Mouse (Mus musculus) lung, embryonic 16.5 days (tissue): ENCODE measurements around the gene Hpca. TPM values are rescaled to one million over a fixed set of nuclear protein-coding genes. Genes with fewer than 3 reads are reported as not detected.

Experiments
- ATAC-seq: fragments of 200-750 bp; cut with Nextera tagmentation; 2 replicates; pipeline ENCODE4 v1.8.0; 2017; ENCODE audit warnings: low read depth, mild to moderate bottlenecking, moderate library complexity
- H3K27ac ChIP-seq: fragments of 300-500 bp; sonication (generic); 2 replicates; pipeline ENCODE4 v1.5.1; 2014; ENCODE audit warnings: mild to moderate bottlenecking, control low read depth, low read length
- H3K27me3 ChIP-seq: fragments of 300-500 bp; sonication (generic); 2 replicates; pipeline ENCODE4 v1.6.1; 2014; ENCODE audit warnings: low read depth, low read length, mixed read lengths; ENCODE audit not compliant: control insufficient read depth, insufficient read depth
- H3K36me3 ChIP-seq: fragments of 300-500 bp; sonication (generic); 2 replicates; pipeline ENCODE4 v1.6.1; 2014; ENCODE audit warnings: low read length; ENCODE audit not compliant: control insufficient read depth, insufficient read depth
- H3K4me1 ChIP-seq: fragments of 300-500 bp; sonication (generic); replicated peaks from 2 replicates; pipeline ENCODE4 v1.6.1; 2014; ENCODE audit warnings: low read length, mixed read lengths; ENCODE audit not compliant: control insufficient read depth, insufficient read depth
- H3K4me2 ChIP-seq: fragments of 300-500 bp; sonication (generic); 2 replicates; pipeline ENCODE4 v1.6.1; 2014; ENCODE audit warnings: low read depth, low read length, control low read depth
- H3K4me3 ChIP-seq: fragments of 300-500 bp; sonication (generic); 2 replicates; pipeline ENCODE4 v1.5.1; 2014; ENCODE audit warnings: mild to moderate bottlenecking, low read length, control low read depth
- H3K9ac ChIP-seq: fragments of 300-500 bp; sonication (generic); 2 replicates; pipeline ENCODE4 v1.6.1; 2014; ENCODE audit warnings: low read length, control low read depth
- H3K9me3 ChIP-seq: fragments of 300-500 bp; sonication (generic); 2 replicates; pipeline ENCODE4 v1.6.1; 2016; ENCODE audit warnings: low read length; ENCODE audit not compliant: control insufficient read depth
- WGBS: fragments of 180-500 bp; shearing (Covaris S2); extraction: QIAGEN DNeasy Blood & Tissue Kit; methylation state at CpG from one replicate; pipeline ENCODE4 v1.1.7; 2014; 5-methylcytosine and 5-hydroxymethylcytosine counted together
- polyA plus RNA-seq: library from polyadenylated mRNA; unstranded; fragments of >200 nt; fragmentation: Nextera tagmentation; extraction: Ambion mirVana; gene quantifications from 2 replicates; pipeline ENCODE4 v1.2.1, GENCODE M21; 2015

Gene Hpca
- polyA plus RNA-seq, result 2.6 and 2.8 TPM in 2 replicates

DNA sequence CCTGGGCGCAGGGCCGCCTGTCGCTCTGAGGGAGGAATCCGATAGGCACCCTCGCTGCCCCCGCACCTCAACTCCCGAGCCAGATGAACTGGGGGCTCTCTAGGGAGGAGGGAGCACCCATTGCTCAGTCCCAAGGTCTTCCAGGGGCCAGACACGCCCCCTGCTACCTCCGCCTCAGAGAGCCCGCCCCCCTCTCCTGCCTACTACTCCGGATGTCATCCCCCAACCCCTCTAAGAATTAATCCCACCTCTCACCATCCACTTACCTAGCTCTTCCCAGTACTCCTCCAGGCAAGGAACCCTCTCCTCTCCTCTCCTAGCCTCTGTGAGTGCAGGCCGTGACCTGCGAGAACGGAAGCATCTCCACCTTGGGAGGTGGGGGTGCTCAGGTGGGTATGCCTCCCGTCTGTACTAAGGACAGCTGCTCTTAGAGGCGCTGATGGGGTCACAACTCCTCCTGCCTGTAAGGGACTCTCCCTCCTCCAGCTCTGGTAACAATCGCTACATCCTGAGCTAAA is at the start of gene Hpca:
Hpca (minus strand) TSS at position 468 of the 518 bp plus-strand sequence.
- H3K27me3 ChIP-seq, result peaks cover 36% of the 10 kb centered on the region
- no peak within 1 kb of the TSS for H3K9ac ChIP-seq
- H3K27ac ChIP-seq, result no peak within 1 kb of the TSS
- ATAC-seq, result no peak
- H3K4me1 ChIP-seq, result peaks cover 15% of the 10 kb centered on the region
- H3K4me3 ChIP-seq, result peak within 1 kb of the TSS; percentile 47
- 2% methylated on average over 17 of the region's 17 CpGs for WGBS
- H3K36me3 ChIP-seq, result no peaks in the 10 kb centered on the region
- H3K9me3 ChIP-seq, result no peaks in the 10 kb centered on the region
- H3K4me2 ChIP-seq, result peak within 1 kb of the TSS; percentile 91

DNA sequence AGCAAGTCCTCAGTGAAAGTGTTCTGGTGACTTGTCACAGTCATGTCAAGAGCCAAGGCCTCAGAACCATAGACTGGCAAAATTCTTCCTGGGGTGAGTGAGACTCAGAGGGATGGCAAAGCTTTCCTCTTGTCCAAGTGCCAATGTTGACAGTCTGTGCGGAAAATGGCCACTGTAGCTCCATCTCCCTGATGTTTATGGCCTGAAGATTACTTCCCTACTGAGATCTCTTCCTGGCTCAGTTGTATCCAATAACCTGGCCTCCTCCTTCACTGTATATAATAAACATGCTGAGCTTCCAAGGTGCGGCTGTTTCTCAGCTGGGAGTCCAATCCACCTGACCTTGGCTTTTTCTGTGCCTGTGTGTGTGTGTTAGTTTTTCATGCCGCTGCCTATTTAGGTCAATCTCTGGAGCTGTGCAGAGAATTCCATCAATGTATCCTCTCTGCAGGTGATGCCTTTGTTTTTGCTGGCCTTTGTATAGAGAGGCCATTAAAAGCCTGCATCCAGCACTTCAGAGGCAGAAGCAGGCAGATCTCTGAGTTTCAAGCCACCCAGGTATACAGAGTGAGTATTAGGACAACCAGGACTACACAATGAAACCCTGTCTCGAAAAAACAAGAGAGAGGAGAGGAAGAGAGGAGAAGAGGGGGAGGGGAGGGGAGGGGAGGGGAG is 39.9 kb upstream of the Hpca start:
- peaks cover 4% of the 10 kb centered on the region; the same call in 1 of the 2 replicates for H3K4me1 ChIP-seq
- H3K9ac ChIP-seq, result no peak overlapping the region
- peaks cover 10% of the 10 kb centered on the region for H3K36me3 ChIP-seq
- no peaks in the 10 kb centered on the region for H3K9me3 ChIP-seq
- WGBS, result 93% methylated on average over 4 of the region's 4 CpGs
- ATAC-seq, result no peak
- H3K27ac ChIP-seq, result no peak overlapping the region
- no peak overlapping the region for H3K4me2 ChIP-seq
- no peak overlapping the region for H3K4me3 ChIP-seq
- H3K27me3 ChIP-seq, result no peaks in the 10 kb centered on the region

GRCm38 (mm10) chr4:129161076-129161475 is 39.2 kb upstream of the Hpca start:
- no peak overlapping the region for H3K4me3 ChIP-seq
- peaks cover 10% of the 10 kb centered on the region for H3K36me3 ChIP-seq
- H3K4me1 ChIP-seq, result peaks cover 4% of the 10 kb centered on the region; the same call in 1 of the 2 replicates
- ATAC-seq, result no peak
- no peaks in the 10 kb centered on the region for H3K9me3 ChIP-seq
- no peak overlapping the region for H3K27ac ChIP-seq
- H3K9ac ChIP-seq, result no peak overlapping the region
- no peak overlapping the region for H3K4me2 ChIP-seq
- WGBS, result 93% methylated on average over 1 of the region's 1 CpGs
- H3K27me3 ChIP-seq, result no peaks in the 10 kb centered on the region

GRCm38 (mm10) chr4:129158549-129158948 is 36.7 kb upstream of the Hpca start:
- no peak overlapping the region for H3K9ac ChIP-seq
- no peaks in the 10 kb centered on the region for H3K27me3 ChIP-seq
- no peaks in the 10 kb centered on the region for H3K9me3 ChIP-seq
- H3K4me2 ChIP-seq, result no peak overlapping the region
- no peak for ATAC-seq
- H3K36me3 ChIP-seq, result peaks cover 10% of the 10 kb centered on the region
- peaks cover 4% of the 10 kb centered on the region; the same call in 1 of the 2 replicates for H3K4me1 ChIP-seq
- no peak overlapping the region for H3K27ac ChIP-seq
- 57% methylated on average over 3 of the region's 3 CpGs for WGBS
- no peak overlapping the region for H3K4me3 ChIP-seq

- WGBS, result 48% methylated on average over 5 of the region's 5 CpGs
- Histone ChIP-seq H3K27ac (no peak overlapping the region), H3K9ac (no peak overlapping the region), H3K4me2 (no peak overlapping the region), H3K4me3 (no peak overlapping the region), H3K9me3 (no peaks in the 10 kb centered on the region), H3K36me3 (peaks cover 16% of the 10 kb centered on the region), H3K4me1 (peaks cover 4% of the 10 kb centered on the region; the same call in 1 of the 2 replicates), H3K27me3 (no peaks in the 10 kb centered on the region)
- ATAC-seq, result no peak
Measured at GRCm38 (mm10) chr4:129157541-129157940, 35.7 kb upstream of the Hpca start.

DNA sequence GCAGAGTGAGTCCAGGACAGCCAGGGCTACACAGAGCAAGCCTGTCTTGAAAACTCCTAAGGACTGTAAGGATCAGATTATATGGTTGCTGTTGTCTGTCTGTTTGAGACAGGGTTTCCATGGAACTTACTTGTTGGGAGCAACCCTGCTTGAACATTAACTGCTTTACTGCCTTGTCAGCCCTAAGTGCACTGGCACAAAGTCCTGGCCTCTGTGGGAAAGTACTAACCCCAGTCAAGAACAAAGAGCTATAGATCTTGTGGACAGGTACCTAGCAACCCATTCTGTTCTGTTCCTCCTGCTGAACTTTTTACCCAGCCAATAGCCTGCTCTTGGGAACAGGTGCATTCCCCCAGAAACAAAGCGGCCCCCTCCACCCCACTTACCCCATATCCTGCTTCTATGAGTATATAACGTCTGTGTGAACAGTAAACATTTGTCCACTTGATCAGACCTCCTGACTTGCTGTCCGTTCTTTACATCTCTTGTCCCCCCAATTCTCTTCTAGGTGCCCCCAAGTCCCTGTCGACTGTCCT is 29.5 kb upstream of the Hpca start:
- no peaks in the 10 kb centered on the region for H3K4me1 ChIP-seq
- ATAC-seq, result no peak
- H3K4me3 ChIP-seq, result no peak overlapping the region
- peaks cover 35% of the 10 kb centered on the region for H3K36me3 ChIP-seq
- H3K27me3 ChIP-seq, result no peaks in the 10 kb centered on the region
- WGBS, result 58% methylated on average over 4 of the region's 4 CpGs
- no peak overlapping the region for H3K9ac ChIP-seq
- no peak overlapping the region for H3K27ac ChIP-seq
- H3K9me3 ChIP-seq, result no peaks in the 10 kb centered on the region
- H3K4me2 ChIP-seq, result no peak overlapping the region

- H3K4me3 ChIP-seq, result no peak overlapping the region
- no peaks in the 10 kb centered on the region for H3K9me3 ChIP-seq
- no peak for ATAC-seq
- no peak overlapping the region for H3K4me2 ChIP-seq
- no peak overlapping the region for H3K9ac ChIP-seq
- H3K27ac ChIP-seq, result no peak overlapping the region
- H3K36me3 ChIP-seq, result peaks cover 25% of the 10 kb centered on the region
- peaks cover 2% of the 10 kb centered on the region; the same call in 1 of the 2 replicates for H3K4me1 ChIP-seq
- 80% methylated on average over 1 of the region's 1 CpGs for WGBS
- no peaks in the 10 kb centered on the region for H3K27me3 ChIP-seq
Measured at GRCm38 (mm10) chr4:129149321-129149720, 27.5 kb upstream of the Hpca start.

- peak overlapping the region; percentile 23 for H3K27ac ChIP-seq
- H3K9me3 ChIP-seq, result no peaks in the 10 kb centered on the region
- H3K4me3 ChIP-seq, result no peak overlapping the region
- no peak overlapping the region for H3K4me2 ChIP-seq
- peak; percentile 82 for ATAC-seq
- no peak overlapping the region for H3K9ac ChIP-seq
- 68% methylated on average over 13 of the region's 13 CpGs for WGBS
- no peaks in the 10 kb centered on the region for H3K27me3 ChIP-seq
- peaks cover 20% of the 10 kb centered on the region for H3K36me3 ChIP-seq
- peaks cover 2% of the 10 kb centered on the region; the same call in 1 of the 2 replicates for H3K4me1 ChIP-seq
Measured at GRCm38 (mm10) chr4:129147552-129148103, 25.8 kb upstream of the Hpca start.

DNA sequence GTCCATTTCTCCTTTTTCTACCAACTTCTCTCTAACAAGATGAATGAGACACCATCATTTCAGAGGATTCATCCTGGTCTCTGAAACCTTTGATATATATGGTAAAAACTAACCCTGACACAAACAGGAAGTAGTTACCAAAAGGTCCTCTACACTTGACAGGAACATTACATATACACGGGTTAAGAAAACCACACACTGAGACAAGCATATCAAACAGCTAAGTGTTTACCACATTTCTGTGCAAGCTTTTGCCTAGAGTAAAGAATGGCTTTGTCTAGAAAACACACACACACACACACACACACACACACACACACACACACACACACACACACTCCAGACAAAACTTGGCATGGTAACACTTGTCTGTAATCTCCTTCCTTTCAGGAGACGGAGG is 24.6 kb upstream of the Hpca start:
- H3K4me3 ChIP-seq, result no peak overlapping the region
- peaks cover 2% of the 10 kb centered on the region; the same call in 1 of the 2 replicates for H3K4me1 ChIP-seq

More for the DNA sequence above, 24.6 kb upstream of the Hpca start:
- Histone ChIP-seq H3K27me3 (no peaks in the 10 kb centered on the region), H3K36me3 (peaks cover 13% of the 10 kb centered on the region), H3K9ac (no peak overlapping the region), H3K4me2 (no peak overlapping the region), H3K27ac (no peak overlapping the region), H3K9me3 (no peaks in the 10 kb centered on the region)
- no peak for ATAC-seq
- WGBS, result 40% methylated on average over 2 of the region's 2 CpGs
